Mouse (Mus musculus) MEL (cell line): ENCODE data around the gene Dusp5. TPM values are rescaled to one million over a fixed set of nuclear protein-coding genes. Genes with fewer than 3 reads are reported as not detected.

ENCODE experiments used
- DNase-seq: peaks from one replicate; pipeline ENCODE4 v3.0.0; 2011; ENCODE audit warnings: low read depth, low spot score
- H3K27ac ChIP-seq: 2 replicates; pipeline ENCODE4 v1.5.1; 2012; ENCODE audit warnings: low read depth, mild to moderate bottlenecking, control low read depth, low read length, moderate library complexity; ENCODE audit not compliant: control insufficient read depth
- H3K27me3 ChIP-seq, 2 experiments: fragments of 150-350 bp in 1 of 2; sonication (generic) in 1 of 2; 2 replicates each; pipeline ENCODE4 v1.6.1; 2012; ENCODE audit warnings: low read length in 2 of 2, mild to moderate bottlenecking in 2 of 2, improper control_type of control experiment in 1 of 2, moderate library complexity in 1 of 2; ENCODE audit not compliant: insufficient read depth in 2 of 2, control insufficient read depth in 1 of 2
- H3K36me3 ChIP-seq, 2 experiments: 2 replicates each; pipeline ENCODE4 v1.6.1; 2012 to 2014; ENCODE audit warnings: low read length in 2 of 2, improper control_type of control experiment in 1 of 2, inconsistent platforms in 1 of 2, mild to moderate bottlenecking in 1 of 2; ENCODE audit not compliant: insufficient read depth in 2 of 2, control insufficient read depth in 1 of 2
- H3K4me1 ChIP-seq, 2 experiments: fragments of 150-350 bp in 1 of 2; sonication (generic) in 1 of 2; 2 replicates each; pipeline ENCODE4 v1.6.1; 2012; ENCODE audit warnings: low read length in 2 of 2, improper control_type of control experiment in 1 of 2, mild to moderate bottlenecking in 1 of 2; ENCODE audit not compliant: insufficient read depth in 2 of 2, control insufficient read depth in 1 of 2
- H3K4me3 ChIP-seq, 2 experiments: fragments of 150-350 bp in 1 of 2; sonication (generic) in 1 of 2; 2 replicates each; pipeline ENCODE4 v1.5.1; 2012; ENCODE audit warnings: low read depth in 2 of 2, low read length in 2 of 2, mild to moderate bottlenecking in 2 of 2, moderate library complexity in 2 of 2, control low read depth in 1 of 2, improper control_type of control experiment in 1 of 2; ENCODE audit not compliant: control insufficient read depth in 1 of 2, insufficient read depth in 1 of 2
- H3K79me2 ChIP-seq: 2 replicates; pipeline ENCODE4 v1.6.1; 2012; ENCODE audit warnings: mild to moderate bottlenecking, low read length, moderate library complexity; ENCODE audit not compliant: control insufficient read depth, poor library complexity, insufficient read depth
- H3K9ac ChIP-seq: 2 replicates; pipeline ENCODE4 v1.6.1; 2012; ENCODE audit warnings: low read depth, mild to moderate bottlenecking, control low read depth, low read length, moderate library complexity; ENCODE audit not compliant: control insufficient read depth, poor library complexity, severe bottlenecking
- H3K9me3 ChIP-seq: fragments of 150-350 bp; sonication (generic); replicated peaks from 2 replicates; pipeline ENCODE4 v1.6.1; 2012; ENCODE audit warnings: mild to moderate bottlenecking, low read length, improper control_type of control experiment, moderate library complexity; ENCODE audit not compliant: insufficient read depth
- CTCF ChIP-seq, 3 experiments: IDR thresholded peaks in 2 of 3; conservative IDR thresholded peaks in 1 of 3; 2 replicates each; pipeline ENCODE4 v1.5.1; 2011 to 2012; ENCODE audit warnings: low read length in 3 of 3, low read depth in 2 of 3, mild to moderate bottlenecking in 2 of 3, improper control_type of control experiment in 1 of 3, inconsistent platforms in 1 of 3, mixed read lengths in 1 of 3, moderate library complexity in 1 of 3; ENCODE audit not compliant: control insufficient read depth in 1 of 3, insufficient read depth in 1 of 3, poor library complexity in 1 of 3, severe bottlenecking in 1 of 3
- E2F4 ChIP-seq: IDR thresholded peaks from 2 replicates; pipeline ENCODE4 v1.6.1; 2011; ENCODE audit warnings: low read depth, low read length, improper control_type of control experiment, borderline replicate concordance
- EP300 ChIP-seq, 2 experiments: IDR thresholded peaks; 2 replicates each; pipeline ENCODE4 v1.6.1; 2011; ENCODE audit warnings: improper control_type of control experiment in 2 of 2, low read length in 2 of 2, low read depth in 1 of 2, mild to moderate bottlenecking in 1 of 2
- ETS1 ChIP-seq: IDR thresholded peaks from 2 replicates; pipeline ENCODE4 v1.6.1; 2012; ENCODE audit warnings: low read depth, mild to moderate bottlenecking, inconsistent platforms, low read length, improper control_type of control experiment, moderate library complexity
- GABPA ChIP-seq: IDR thresholded peaks from 2 replicates; pipeline ENCODE4 v1.6.1; 2012; ENCODE audit warnings: low read depth, mild to moderate bottlenecking, inconsistent platforms, low read length, improper control_type of control experiment, moderate library complexity
- HCFC1 ChIP-seq: IDR thresholded peaks from 2 replicates; pipeline ENCODE4 v1.6.1; 2012; ENCODE audit warnings: low read depth, mild to moderate bottlenecking, inconsistent platforms, low read length, improper control_type of control experiment, moderate library complexity
- KAT2A ChIP-seq: conservative IDR thresholded peaks from 2 replicates; pipeline ENCODE4 v1.6.1; 2012; ENCODE audit warnings: low read depth, low read length, improper control_type of control experiment, inconsistent platforms
- MAZ ChIP-seq: IDR thresholded peaks from 2 replicates; pipeline ENCODE4 v1.6.1; 2012; ENCODE audit warnings: low read depth, mild to moderate bottlenecking, inconsistent platforms, low read length, improper control_type of control experiment
- MEF2A ChIP-seq: IDR thresholded peaks from 2 replicates; pipeline ENCODE4 v1.6.1; 2014; ENCODE audit warnings: low read depth, mild to moderate bottlenecking, inconsistent platforms, low read length, improper control_type of control experiment; ENCODE audit not compliant: poor library complexity, insufficient replicate concordance, severe bottlenecking; ENCODE audit errors: extremely low read depth
- MYB ChIP-seq: IDR thresholded peaks from 2 replicates; pipeline ENCODE4 v1.6.1; 2011; ENCODE audit warnings: mild to moderate bottlenecking, low read depth, low read length, improper control_type of control experiment
- NRF1 ChIP-seq: IDR thresholded peaks from 2 replicates; pipeline ENCODE4 v1.6.1; 2014; ENCODE audit warnings: low read depth, mild to moderate bottlenecking, inconsistent platforms, low read length, improper control_type of control experiment, moderate library complexity; ENCODE audit not compliant: poor library complexity, insufficient read depth, severe bottlenecking
- POLR2AphosphoS2 ChIP-seq: IDR thresholded peaks from 2 replicates; pipeline ENCODE4 v1.6.1; 2011; ENCODE audit warnings: low read length, improper control_type of control experiment
- POLR2AphosphoS5 ChIP-seq: IDR thresholded peaks from 2 replicates; pipeline ENCODE4 v1.6.1; 2012; ENCODE audit warnings: low read depth, borderline replicate concordance, mild to moderate bottlenecking, inconsistent platforms, low read length, moderate library complexity, mixed read lengths
- RCOR1 ChIP-seq: IDR thresholded peaks from 2 replicates; pipeline ENCODE4 v1.6.1; 2012; ENCODE audit warnings: low read depth, mild to moderate bottlenecking, inconsistent platforms, low read length, improper control_type of control experiment
- SIN3A ChIP-seq: IDR thresholded peaks from 2 replicates; pipeline ENCODE4 v1.6.1; 2012; ENCODE audit warnings: low read length, improper control_type of control experiment, inconsistent platforms
- SMC3 ChIP-seq: IDR thresholded peaks from 2 replicates; pipeline ENCODE4 v1.6.1; 2011; ENCODE audit warnings: low read depth, low read length, improper control_type of control experiment
- TAL1 ChIP-seq: IDR thresholded peaks from 2 replicates; pipeline ENCODE4 v1.6.1; 2012; ENCODE audit warnings: mild to moderate bottlenecking, inconsistent platforms, low read length, moderate library complexity, mixed read lengths
- TBP ChIP-seq: IDR thresholded peaks from 2 replicates; pipeline ENCODE4 v1.8.0; 2011; ENCODE audit warnings: low read depth, low read length, improper control_type of control experiment
- USF2 ChIP-seq, 2 experiments: IDR thresholded peaks; 2 replicates each; pipeline ENCODE4 v1.6.1; 2011 to 2012; ENCODE audit warnings: improper control_type of control experiment in 2 of 2, low read length in 2 of 2, borderline replicate concordance in 1 of 2, inconsistent platforms in 1 of 2, low read depth in 1 of 2, mild to moderate bottlenecking in 1 of 2; ENCODE audit not compliant: insufficient read depth in 1 of 2
- ZC3H11A ChIP-seq: IDR thresholded peaks from 2 replicates; pipeline ENCODE4 v1.6.1; 2012; ENCODE audit warnings: low read depth, mild to moderate bottlenecking, inconsistent platforms, low read length, improper control_type of control experiment
- ZKSCAN1 ChIP-seq: IDR thresholded peaks from 2 replicates; pipeline ENCODE4 v1.6.1; 2012; ENCODE audit warnings: low read depth, mild to moderate bottlenecking, inconsistent platforms, low read length, improper control_type of control experiment, moderate library complexity
- polyA plus RNA-seq, 2 experiments: library from polyadenylated mRNA; stranded (reverse) in 1 of 2; unstranded in 1 of 2; fragments of >175 nt in 1 of 2; fragments of >200 nt in 1 of 2; gene quantifications; 2 replicates each; pipeline versions ENCODE4 v1.2.1 to v1.2.4; 2012; ENCODE audit warnings: low replicate concordance in 2 of 2, low read depth in 1 of 2; ENCODE audit not compliant: insufficient read length in 2 of 2, insufficient read depth in 1 of 2, missing spikeins in 1 of 2
- total RNA-seq: library from RNA; depleted of rRNA; stranded (reverse); fragments of 300-350 nt; gene quantifications from 2 replicates; pipeline ENCODE4 v1.2.3, GENCODE M21; 2012

The Dusp5 gene
- total and polyA plus RNA-seq, 3 experiments: 7.6 to 13.8 TPM; not detected in 1

- H3K36me3 ChIP-seq: 0 out of 4 replicates have a peak, but pooled peaks cover 0 to 3% of the 10 kb centered on the region in 2 experiments
- peaks cover 15 to 17% of the 10 kb centered on the region in 2 experiments for H3K27me3 ChIP-seq
- H3K9me3 ChIP-seq: no peaks in the 10 kb centered on the region
- H3K79me2 ChIP-seq: no peaks in the 10 kb centered on the region
- no peak overlapping the region for H3K4me3 ChIP-seq
- DNase-seq: no peak
- no peak overlapping the region for H3K27ac ChIP-seq
- peaks cover 0 to 8% of the 10 kb centered on the region in 2 experiments; a peak in 1 of 4 replicates for H3K4me1 ChIP-seq
- TF ChIP-seq HCFC1 (no peak), ZKSCAN1 (no peak), E2F4 (no peak), SMC3 (no peak), ETS1 (no peak), POLR2AphosphoS2 (no peak)
- no peak overlapping the region for H3K9ac ChIP-seq
Observed at GRCm38 (mm10) chr19:53574546-53574945, 45.6 kb downstream of the Dusp5 start.

GRCm38 (mm10) chr19:53575296-53576010 is 46.5 kb downstream of the Dusp5 start:
- Histone ChIP-seq H3K36me3 (0 out of 4 replicates have a peak, but pooled peaks cover 0 to 3% of the 10 kb centered on the region in 2 experiments), H3K9me3 (no peaks in the 10 kb centered on the region), H3K27ac (no peak overlapping the region), H3K9ac (no peak overlapping the region), H3K79me2 (no peaks in the 10 kb centered on the region), H3K4me3 (no peak overlapping the region), H3K27me3 (peaks cover 15 to 17% of the 10 kb centered on the region in 2 experiments), H3K4me1 (peaks cover 0 to 8% of the 10 kb centered on the region in 2 experiments; a peak in 1 of 4 replicates)
- no peak for TF ChIP-seq SIN3A
- TF ChIP-seq MAZ: no peak
- no peak for TF ChIP-seq ETS1
- no peak for TF ChIP-seq SMC3
- TF ChIP-seq CTCF (IDR thresholded peaks at IDR 0.05 in 2 of 3, conservative IDR thresholded peaks at IDR 0.05 in 1 of 3; ENCODE audit: control insufficient read depth in 1 of 3, insufficient read depth in 1 of 3, low read depth in 2 of 3, low read length in 3 of 3, poor library complexity in 1 of 3, severe bottlenecking in 1 of 3): no peak
- TF ChIP-seq USF2 (IDR thresholded peaks at IDR 0.05; ENCODE audit: borderline replicate concordance in 1 of 2, insufficient read depth in 1 of 2, low read depth in 1 of 2, low read length in 2 of 2): no peak
- TF ChIP-seq GABPA: no peak
- TF ChIP-seq MYB: no peak
- peak; percentile 33 for DNase-seq

- no peak overlapping the region for H3K9ac ChIP-seq
- TF ChIP-seq HCFC1: no peak
- no peak for TF ChIP-seq KAT2A
- no peak for TF ChIP-seq RCOR1
- TF ChIP-seq CTCF (IDR thresholded peaks at IDR 0.05 in 2 of 3, conservative IDR thresholded peaks at IDR 0.05 in 1 of 3; ENCODE audit: control insufficient read depth in 1 of 3, insufficient read depth in 1 of 3, low read depth in 2 of 3, low read length in 3 of 3, poor library complexity in 1 of 3, severe bottlenecking in 1 of 3): no peak
- TF ChIP-seq MYB: no peak
- no peak for TF ChIP-seq TAL1
- no peak for TF ChIP-seq EP300 (IDR thresholded peaks at IDR 0.05; ENCODE audit: low read depth in 1 of 2, low read length in 2 of 2)
- no peak for TF ChIP-seq MEF2A
- no peak for TF ChIP-seq ZC3H11A
- no peak for TF ChIP-seq USF2 (IDR thresholded peaks at IDR 0.05; ENCODE audit: borderline replicate concordance in 1 of 2, insufficient read depth in 1 of 2, low read depth in 1 of 2, low read length in 2 of 2)
- no peak for TF ChIP-seq POLR2AphosphoS5
- no peak for TF ChIP-seq ETS1
- TF ChIP-seq TBP: no peak
- TF ChIP-seq NRF1: no peak
- no peak for TF ChIP-seq GABPA
- TF ChIP-seq, all 39 proteins: peak for 0
- 0 out of 4 replicates have a peak, but pooled peaks cover 0 to 3% of the 10 kb centered on the region in 2 experiments for H3K36me3 ChIP-seq
- H3K9me3 ChIP-seq: no peaks in the 10 kb centered on the region
- H3K79me2 ChIP-seq: no peaks in the 10 kb centered on the region
- no peak overlapping the region for H3K27ac ChIP-seq
- DNase-seq: no peak
- peaks cover 0 to 8% of the 10 kb centered on the region in 2 experiments; a peak in 1 of 4 replicates for H3K4me1 ChIP-seq
- H3K4me3 ChIP-seq: no peak overlapping the region
- H3K27me3 ChIP-seq: peaks cover 15 to 17% of the 10 kb centered on the region in 2 experiments
Observed at GRCm38 (mm10) chr19:53576061-53576460, 47.2 kb downstream of the Dusp5 start.
